Mouse (Mus musculus) thymus, adult 2 months (tissue): ENCODE data around the gene Mia2.
A peak's percentile ranks its signal among the peaks of the same experiment; 100 is the strongest.

ENCODE experiments used
- CTCF ChIP-seq: fragments of 200-500 bp; IDR thresholded peaks from 2 replicates; pipeline ENCODE4 v1.5.1; 2012; ENCODE audit warnings: mild to moderate bottlenecking, control low read depth, low read length, moderate library complexity, borderline replicate concordance; ENCODE audit not compliant: control insufficient read depth, poor library complexity, insufficient read depth; ENCODE audit errors: extremely low read depth
- POLR2A ChIP-seq: fragments of 200-500 bp; IDR thresholded peaks from 2 replicates; pipeline ENCODE4 v1.6.1; 2012; ENCODE audit warnings: mild to moderate bottlenecking, low read length, control low read depth, moderate library complexity; ENCODE audit not compliant: control insufficient read depth, poor library complexity, insufficient read depth; ENCODE audit errors: extremely low read depth

DNA sequence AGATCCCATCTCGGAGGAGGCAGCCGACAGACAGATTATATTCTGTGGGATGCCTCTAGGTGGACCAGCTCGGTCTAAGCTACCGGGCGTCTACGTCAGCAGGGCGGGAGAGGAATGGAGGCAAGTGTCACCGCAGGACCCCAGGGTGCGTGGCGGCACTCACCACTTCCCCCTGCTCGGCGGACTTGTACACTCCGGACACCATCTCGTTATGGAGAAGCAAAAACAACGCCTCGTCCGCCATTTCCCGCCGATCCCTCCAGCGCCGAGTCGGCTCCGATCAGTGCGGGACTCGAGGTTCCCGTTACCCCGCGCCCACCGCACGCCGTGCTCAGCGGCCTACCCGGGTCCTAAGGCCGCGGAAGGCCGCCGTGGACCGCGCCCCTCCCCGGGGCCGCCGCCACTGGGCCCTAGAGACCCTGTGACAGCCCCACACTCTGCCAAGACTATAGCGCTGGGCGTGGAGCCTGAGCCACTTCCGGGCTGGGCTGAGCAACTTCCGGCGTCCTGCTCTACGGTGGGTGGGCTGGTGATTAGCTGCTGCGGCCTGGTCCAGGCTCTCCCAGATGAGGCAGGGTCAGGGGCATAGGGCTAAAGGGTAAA is 34.5 kb upstream of the Mia2 start, which contains the start of gene Trappc6b:
- TF ChIP-seq CTCF: 0 out of 2 replicates have a peak, but pooled peaks have one; percentile 5
- peak; percentile 80 for TF ChIP-seq POLR2A
